Mouse (Mus musculus) spleen, adult 2 months (tissue): ENCODE results near the gene Spag4. TPM values are rescaled to one million over a fixed set of nuclear protein-coding genes. Genes with fewer than 3 reads are reported as not detected.
"Not testable (repeated sequence)": the region's sequence is repeated elsewhere in the genome, so short reads cannot be mapped to it uniquely, and the experiment has no call there.

Experiments
- DNase-seq, 2 experiments: peaks; one replicate each; pipeline versions ENCODE4 v3.0.0 to v3.0.0-alpha.2; 2012 to 2021; ENCODE audit warnings: low spot score in 2 of 2, low read depth in 1 of 2
- H3K27ac ChIP-seq: fragments of 200-500 bp; 2 replicates; pipeline ENCODE4 v1.5.1; 2012; ENCODE audit warnings: low read length, inconsistent platforms; ENCODE audit not compliant: insufficient read depth
- H3K27me3 ChIP-seq: fragments of 200-500 bp; 2 replicates; pipeline ENCODE4 v1.6.1; 2012; ENCODE audit warnings: mild to moderate bottlenecking, moderate library complexity, low read length, inconsistent platforms; ENCODE audit not compliant: control insufficient read depth, insufficient read depth
- H3K36me3 ChIP-seq: fragments of 200-500 bp; 2 replicates; pipeline ENCODE4 v1.6.1; 2012; ENCODE audit warnings: mild to moderate bottlenecking, low read length, inconsistent platforms; ENCODE audit not compliant: control insufficient read depth, insufficient read depth
- H3K4me1 ChIP-seq: fragments of 200-500 bp; 2 replicates; pipeline ENCODE4 v1.6.1; 2011; ENCODE audit warnings: inconsistent platforms; ENCODE audit not compliant: control insufficient read depth, insufficient read depth, insufficient read length
- H3K4me3 ChIP-seq: fragments of 200-500 bp; 2 replicates; pipeline ENCODE4 v1.5.1; 2011; ENCODE audit warnings: mild to moderate bottlenecking, inconsistent platforms; ENCODE audit not compliant: insufficient read depth, insufficient read length; ENCODE audit errors: extremely low read depth
- CTCF ChIP-seq: fragments of 200-500 bp; IDR thresholded peaks from 2 replicates; pipeline ENCODE4 v1.5.1; 2011; ENCODE audit warnings: mild to moderate bottlenecking, inconsistent platforms; ENCODE audit not compliant: insufficient read depth, insufficient read length, insufficient replicate concordance; ENCODE audit errors: extremely low read depth
- POLR2A ChIP-seq: fragments of 200-500 bp; IDR thresholded peaks from 2 replicates; pipeline ENCODE4 v1.6.1; 2011; ENCODE audit warnings: low read depth, low read length, inconsistent platforms
- WGBS: fragments of 180-500 bp; shearing (Covaris S2); methylation state at CpG from one replicate; pipeline ENCODE4 v1.1.7; 2018; 5-methylcytosine and 5-hydroxymethylcytosine counted together
- polyA plus RNA-seq: library from polyadenylated mRNA; depleted of rRNA; stranded (reverse); fragments of >200 nt; gene quantifications from 2 replicates; pipeline ENCODE4 v1.2.3, GENCODE M21; 2012; rRNA removed

The Spag4 gene
- polyA plus RNA-seq, 1 experiment, result 0.74 TPM

GRCm38 (mm10) chr2:156091926-156092325, 27.0 kb downstream of the Spag4 start:
- 81% methylated on average over 5 of the region's 5 CpGs for WGBS
- H3K4me1 ChIP-seq, result no peaks in the 10 kb centered on the region
- no peak for DNase-seq
- H3K27me3 ChIP-seq, result no peaks in the 10 kb centered on the region
- no peak overlapping the region for H3K4me3 ChIP-seq
- peaks cover 14% of the 10 kb centered on the region for H3K36me3 ChIP-seq
- no peak for TF ChIP-seq POLR2A
- TF ChIP-seq CTCF, result no peak
- no peak overlapping the region for H3K27ac ChIP-seq

DNA sequence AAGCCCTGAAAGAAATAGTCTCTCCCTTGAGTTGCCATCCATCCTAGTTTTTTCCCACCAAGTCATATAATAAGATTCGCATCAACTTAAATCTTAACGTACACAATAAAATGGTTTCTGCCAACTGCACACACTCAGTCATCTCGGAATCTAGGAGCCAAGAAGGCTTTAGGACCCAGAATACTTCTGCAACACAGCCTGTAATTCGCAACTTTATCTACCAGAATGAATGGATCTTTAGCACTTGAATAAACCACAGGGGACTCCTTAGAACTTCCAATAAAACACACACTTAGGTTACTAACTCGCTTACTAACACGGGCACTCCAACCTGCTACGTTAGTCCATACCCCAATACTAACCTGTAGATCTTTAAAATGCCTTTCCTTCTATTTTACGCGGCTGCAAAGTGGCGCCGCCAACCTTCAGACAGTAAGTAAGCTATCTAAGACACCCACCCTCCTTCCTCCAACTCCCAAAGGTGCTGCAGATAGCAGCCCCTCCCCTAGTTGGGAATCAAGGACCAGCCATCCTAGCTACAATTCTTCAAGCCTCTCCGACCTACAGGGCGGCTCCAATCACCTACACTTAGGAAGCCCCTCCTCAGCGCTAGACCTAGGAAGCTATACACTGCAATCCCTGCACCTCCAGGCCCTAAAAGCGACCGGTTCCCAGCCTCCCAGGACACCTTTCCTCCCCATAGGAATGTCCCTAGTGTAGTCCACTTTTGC, 45.8 kb downstream of the Spag4 start:
- Histone ChIP-seq H3K27ac (peak overlapping the region; percentile 95; the same call in 1 of the 2 replicates), H3K36me3 (no peaks in the 10 kb centered on the region), H3K27me3 (no peaks in the 10 kb centered on the region), H3K4me1 (peaks cover 2% of the 10 kb centered on the region; the same call in 1 of the 2 replicates), H3K4me3 (peak overlapping the region; percentile 98)
- WGBS, result 1% methylated on average over 16 of the region's 16 CpGs
- TF ChIP-seq CTCF (no peak), POLR2A (no peak)
- DNase-seq, result no peak

- Histone ChIP-seq H3K27ac (peak within 1 kb of the TSS; percentile 95), H3K27me3 (no peaks in the 10 kb centered on the region), H3K4me3 (peak within 1 kb of the TSS; percentile 98), H3K4me1 (peaks cover 2% of the 10 kb centered on the region; the same call in 1 of the 2 replicates), H3K36me3 (no peaks in the 10 kb centered on the region)
- peak; percentile 76 to 91 for DNase-seq
- TF ChIP-seq POLR2A (peak; percentile 71; the same call in 1 of the 2 replicates), CTCF (no peak)
- WGBS, result under 1% methylated on average over 68 of the region's 74 CpGs
Observed at GRCm38 (mm10) chr2:156111358-156112079, 46.5 kb downstream of the Spag4 start, which contains the start of the genes Cpne1 and Rbm12. Gene Cpne1 (minus strand): TSS chr2:156111965. Gene Rbm12 (minus strand): TSS chr2:156111978.

DNA sequence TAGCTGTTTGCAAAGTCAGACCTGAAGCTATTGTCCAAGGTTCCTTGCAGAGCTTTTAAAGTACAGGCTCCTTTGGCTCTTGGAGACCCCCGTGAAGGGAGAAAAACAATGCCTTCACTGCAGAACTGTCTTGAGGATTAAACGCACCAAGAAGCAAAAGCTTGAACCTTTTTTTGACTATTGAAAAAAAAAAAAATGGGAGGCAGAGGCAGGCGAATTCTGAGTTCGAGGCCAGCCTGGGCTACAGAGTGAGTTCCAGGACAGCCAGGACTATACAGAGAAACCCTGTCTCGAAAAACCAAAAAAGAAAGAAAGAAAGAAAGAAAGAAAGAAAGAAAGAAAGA, 47.1 kb downstream of the Spag4 start:
- not testable (repeated sequence) for DNase-seq
- 14% methylated on average over 5 of the region's 5 CpGs for WGBS

DNA sequence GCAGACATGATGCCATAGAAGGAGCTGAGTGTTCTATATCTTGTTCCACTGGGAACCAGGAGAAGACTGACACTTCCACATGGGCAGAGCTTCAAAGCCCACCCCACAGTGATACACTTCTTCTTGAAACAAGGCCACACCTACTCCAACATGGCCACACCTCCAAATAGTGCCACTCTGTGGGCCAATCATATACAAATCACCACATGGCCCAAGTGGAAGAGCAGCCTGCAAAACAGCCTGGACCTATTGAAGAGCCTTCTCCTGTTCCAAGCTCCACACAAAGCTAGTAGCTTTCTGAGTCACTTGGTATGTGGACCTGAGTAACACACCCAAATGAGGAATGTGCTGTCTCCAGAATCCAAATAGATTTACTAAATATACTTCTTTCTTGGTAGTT, 54.6 kb downstream of the Spag4 start:
- Histone ChIP-seq H3K27ac (no peak overlapping the region), H3K4me1 (no peaks in the 10 kb centered on the region)
- DNase-seq, result no peak

More for the DNA sequence above, 47.1 kb downstream of the Spag4 start:
- peak overlapping the region; percentile 98 for H3K4me3 ChIP-seq
- H3K4me1 ChIP-seq, H3K36me3 ChIP-seq, H3K27me3 ChIP-seq: not testable (repeated sequence)
- peak overlapping the region; percentile 95 for H3K27ac ChIP-seq

More for the DNA sequence above, 54.6 kb downstream of the Spag4 start:
- TF ChIP-seq POLR2A (no peak), CTCF (no peak)
- peaks cover 7% of the 10 kb centered on the region for H3K36me3 ChIP-seq
- no peaks in the 10 kb centered on the region for H3K27me3 ChIP-seq
- no peak overlapping the region for H3K4me3 ChIP-seq

Other genes starting within 250 kb of the Spag4 start
- 31.9 and 43.7 TPM in 2 replicates for gene BC029722, start 245.7 kb upstream of the Spag4 start, polyA plus RNA-seq
- 77.0 and 90.7 TPM in 2 replicates for gene Eif6, start 238.2 kb upstream of the Spag4 start, polyA plus RNA-seq
- gene Fam83c, start 230.3 kb upstream of the Spag4 start, polyA plus RNA-seq, result not detected in 2 replicates
- gene Uqcc1, start 134.9 kb upstream of the Spag4 start, polyA plus RNA-seq, result 8.7 and 12.1 TPM in 2 replicates
- gene Gm15557, start 124.4 kb upstream of the Spag4 start, polyA plus RNA-seq, result not detected in 2 replicates
- not detected in 2 replicates for gene Gdf5, start 119.8 kb upstream of the Spag4 start, polyA plus RNA-seq
- 13.8 and 16.7 TPM in 2 replicates for gene Cep250, start 108.7 kb upstream of the Spag4 start, polyA plus RNA-seq
- gene 6430550D23Rik, start 57.2 kb upstream of the Spag4 start, polyA plus RNA-seq, result 0.84 and 0.93 TPM in 2 replicates
- gene Ergic3, start 57.1 kb upstream of the Spag4 start, polyA plus RNA-seq, result 119 and 144 TPM in 2 replicates
- not detected in 2 replicates for gene Fer1l4, start 12.2 kb upstream of the Spag4 start, polyA plus RNA-seq
- 92.0 and 124 TPM in 2 replicates for gene Cpne1, start 46.8 kb downstream of the Spag4 start, polyA plus RNA-seq
- gene Rbm12, start 46.8 kb downstream of the Spag4 start, polyA plus RNA-seq, result 22.6 and 25.3 TPM in 2 replicates
- 1.1 and 1.7 TPM in 2 replicates for gene Gm28036, start 61.9 kb downstream of the Spag4 start, polyA plus RNA-seq
- 129 and 151 TPM in 2 replicates for gene Romo1, start 78.9 kb downstream of the Spag4 start, polyA plus RNA-seq
- 27.1 and 48.7 TPM in 2 replicates for gene Nfs1, start 79.0 kb downstream of the Spag4 start, polyA plus RNA-seq
- 57.7 and 71.7 TPM in 2 replicates for gene Rbm39, start 115.1 kb downstream of the Spag4 start, polyA plus RNA-seq
- gene Phf20, start 131.3 kb downstream of the Spag4 start, polyA plus RNA-seq, result 10.9 and 17.7 TPM in 2 replicates
- 2.0 and 2.2 TPM in 2 replicates for gene Cnbd2, start 247.1 kb downstream of the Spag4 start, polyA plus RNA-seq
- 167 and 366 TPM in 2 replicates for gene Scand1, start 247.5 kb downstream of the Spag4 start, polyA plus RNA-seq